Mouse (Mus musculus): ENCODE results near the gene Ap1s3. TPM values are rescaled to one million over a fixed set of nuclear protein-coding genes. Genes with fewer than 3 reads are reported as not detected.

The Ap1s3 gene
- total RNA-seq, 2 experiments from 2014 or later: 1.7 to 2.0 TPM

DNA sequence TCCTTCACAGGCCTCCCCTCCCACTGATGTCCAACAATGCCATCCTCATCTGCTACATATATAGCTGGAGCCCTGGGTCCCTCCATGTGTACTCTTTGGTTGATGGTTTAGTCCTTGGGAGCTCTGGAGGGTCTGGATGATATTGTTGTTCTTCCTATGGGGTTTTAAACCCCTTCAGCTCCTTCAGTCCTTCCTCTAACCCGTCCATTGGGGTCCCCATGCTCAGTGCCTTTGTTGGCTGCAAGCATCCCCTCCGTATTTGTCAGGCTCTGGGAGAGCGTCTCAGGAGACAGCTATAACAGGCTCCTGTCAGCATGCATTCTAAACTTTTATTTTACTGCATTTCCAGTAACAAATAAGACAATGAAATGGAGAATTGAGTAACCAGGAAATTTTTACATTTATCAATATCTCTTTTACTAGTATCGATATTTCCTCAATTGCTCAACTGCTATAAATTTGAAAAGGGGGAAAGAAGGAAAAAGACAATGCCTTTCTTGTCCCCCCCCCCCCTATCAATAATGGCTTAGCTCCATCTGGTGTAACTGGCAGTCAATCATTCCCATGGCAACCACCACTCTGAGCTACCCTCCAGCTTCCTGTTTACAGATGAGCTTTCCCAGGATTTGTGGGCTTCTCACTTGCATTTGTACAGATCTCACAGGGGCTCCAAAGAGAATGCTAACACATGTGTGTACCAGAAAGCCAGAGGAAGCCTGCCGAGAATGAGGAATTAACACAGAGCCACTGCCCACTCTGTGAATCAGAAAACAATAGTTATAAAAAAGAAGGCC, 73.2 kb downstream of the Ap1s3 start:
- DNase-seq (ENCODE audit: low spot score in 2 of 2): peak in 1 of 2 experiments; percentile 66

- no peak for DNase-seq (ENCODE audit: low spot score in 2 of 2)
Measured at GRCm38 (mm10) chr1:79592721-79593277, 79.0 kb downstream of the Ap1s3 start.

GRCm38 (mm10) chr1:79591091-79591490, 80.7 kb downstream of the Ap1s3 start:
- no peak for DNase-seq (ENCODE audit: low spot score in 2 of 2)

- no peak for DNase-seq (ENCODE audit: low spot score in 2 of 2)
Measured at GRCm38 (mm10) chr1:79589971-79590763, 81.6 kb downstream of the Ap1s3 start.

- no peak for DNase-seq (ENCODE audit: low spot score in 2 of 2)
Measured at GRCm38 (mm10) chr1:79589424-79589823, 82.3 kb downstream of the Ap1s3 start.

DNA sequence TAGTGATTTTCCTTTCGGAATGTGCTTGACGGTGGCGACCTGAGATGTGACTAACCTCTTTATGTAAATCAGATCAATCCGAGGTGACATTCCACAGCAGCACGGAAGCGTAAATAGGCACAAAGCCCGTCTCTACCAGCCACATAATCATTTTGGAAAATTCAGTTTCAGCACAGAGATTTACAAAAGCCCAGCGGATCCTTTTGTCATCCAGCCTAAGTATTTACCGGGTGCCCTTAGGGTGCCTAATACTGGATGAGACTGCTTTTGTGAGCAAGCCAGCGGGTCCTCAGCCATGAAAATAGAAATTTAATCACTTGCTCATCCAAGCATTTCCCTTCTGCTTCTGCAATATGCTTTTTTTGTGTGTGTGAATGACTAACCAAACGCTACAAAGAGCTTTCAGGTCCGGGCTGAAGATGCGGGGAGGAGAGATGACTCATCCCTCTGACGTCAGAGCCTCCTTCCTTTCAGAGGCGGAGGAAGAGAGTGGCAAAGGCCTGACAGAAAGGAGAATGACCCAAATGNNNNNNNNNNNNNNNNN, 90.6 kb downstream of the Ap1s3 start:
- DNase-seq (ENCODE audit: low spot score in 2 of 2): peak; percentile 78 to 82

GRCm38 (mm10) chr1:79577357-79577756, 94.4 kb downstream of the Ap1s3 start:
- DNase-seq (ENCODE audit: low spot score in 2 of 2): no peak

DNA sequence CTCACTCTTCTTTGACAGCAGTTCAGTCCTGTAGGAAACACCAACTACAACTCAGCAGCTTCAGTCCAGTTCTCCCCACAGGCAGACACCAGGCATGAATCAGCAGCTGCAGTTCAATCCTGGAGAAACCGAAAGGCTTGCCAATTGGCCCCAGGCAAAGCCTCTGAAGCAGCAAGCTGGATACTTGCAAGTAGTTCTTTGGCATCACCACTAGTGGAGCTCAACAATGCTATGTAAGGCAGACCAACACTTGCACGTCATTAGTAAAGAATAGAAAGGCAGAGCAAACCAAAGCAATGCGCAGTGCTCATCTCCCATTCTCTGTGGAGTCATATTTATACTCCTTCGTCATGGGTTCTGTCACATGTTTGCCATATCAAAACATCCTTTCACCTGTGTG, 99.9 kb downstream of the Ap1s3 start:
- DNase-seq (ENCODE audit: low spot score in 2 of 2): no peak

DNA sequence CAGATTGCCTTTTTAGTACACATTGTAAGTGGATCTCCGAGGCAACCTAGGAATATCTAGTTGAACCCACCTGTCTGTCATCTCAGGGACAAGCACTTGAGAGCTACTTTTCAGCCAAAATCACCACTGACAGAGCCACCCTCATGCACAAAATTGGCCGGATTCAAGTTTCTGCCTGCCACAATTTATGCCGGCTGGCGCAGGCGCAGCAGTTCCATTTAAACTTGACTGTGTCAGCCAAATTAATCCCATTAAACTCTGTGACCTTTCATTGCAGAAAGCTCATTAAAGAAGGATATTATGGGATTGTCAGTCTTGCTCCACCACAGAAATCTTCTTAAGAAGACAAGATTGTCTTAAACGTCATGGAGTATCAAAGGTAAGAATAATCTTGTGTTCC, 100.6 kb downstream of the Ap1s3 start:
- no peak for DNase-seq (ENCODE audit: low spot score in 2 of 2)

- no peak for DNase-seq (ENCODE audit: low spot score in 2 of 2)
Measured at GRCm38 (mm10) chr1:79561186-79561585, 110.6 kb downstream of the Ap1s3 start.

Other genes with a start within 250 kb of the Ap1s3 start
- gene Scg2, start 231.9 kb downstream of the Ap1s3 start, total RNA-seq (2021): 100 to 1,000 TPM; 185 to 209 TPM
- 10 to 100 TPM; 30.4 to 30.5 TPM for gene Mrpl44, start 104.0 kb upstream of the Ap1s3 start, total RNA-seq (2021)
- 10 to 100 TPM; 35.9 to 39.6 TPM for gene Wdfy1, start 104.2 kb upstream of the Ap1s3 start, total RNA-seq (2021)
- 100 to 1,000 TPM; 130 to 138 TPM for gene Serpine2, start 189.2 kb upstream of the Ap1s3 start, total RNA-seq (2021)

Data from layer of hippocampus, adult 18-20 months (tissue).